Mouse (Mus musculus): Measurements from ENCODE around the gene Med16.
A peak's percentile ranks its signal among the peaks of the same experiment; 100 is the strongest.
"Not testable (repeated sequence)": the region's sequence is repeated elsewhere in the genome, so short reads cannot be mapped to it uniquely, and the experiment has no call there.

Gene Med16

GRCm38 (mm10) chr10:79884938-79885337 is 23.8 kb downstream of the Med16 start:
- DNase-seq (ENCODE audit: low spot score in 2 of 2): not testable (repeated sequence)

DNA sequence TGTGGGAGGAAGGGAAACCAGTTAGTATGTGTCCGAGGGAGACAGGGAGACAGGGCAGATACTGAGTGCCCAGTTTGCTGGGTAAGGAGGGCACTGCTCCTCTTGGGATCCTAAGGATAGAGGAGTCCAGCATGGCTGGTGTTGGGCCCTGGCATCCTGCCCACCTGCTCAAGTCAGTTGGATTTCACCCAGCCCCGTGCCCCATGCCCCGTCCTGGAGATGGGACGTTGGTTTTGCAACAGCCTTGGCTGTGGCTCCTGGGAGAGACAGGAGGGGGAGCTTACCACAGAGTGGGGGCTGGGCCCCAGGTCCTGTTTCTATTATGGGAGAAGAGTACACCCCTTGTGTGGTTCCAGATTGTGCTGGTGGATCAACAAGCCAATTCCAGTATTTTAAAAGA is 24.3 kb downstream of the Med16 start:
- no peak for DNase-seq (ENCODE audit: low spot score in 2 of 2)

DNA sequence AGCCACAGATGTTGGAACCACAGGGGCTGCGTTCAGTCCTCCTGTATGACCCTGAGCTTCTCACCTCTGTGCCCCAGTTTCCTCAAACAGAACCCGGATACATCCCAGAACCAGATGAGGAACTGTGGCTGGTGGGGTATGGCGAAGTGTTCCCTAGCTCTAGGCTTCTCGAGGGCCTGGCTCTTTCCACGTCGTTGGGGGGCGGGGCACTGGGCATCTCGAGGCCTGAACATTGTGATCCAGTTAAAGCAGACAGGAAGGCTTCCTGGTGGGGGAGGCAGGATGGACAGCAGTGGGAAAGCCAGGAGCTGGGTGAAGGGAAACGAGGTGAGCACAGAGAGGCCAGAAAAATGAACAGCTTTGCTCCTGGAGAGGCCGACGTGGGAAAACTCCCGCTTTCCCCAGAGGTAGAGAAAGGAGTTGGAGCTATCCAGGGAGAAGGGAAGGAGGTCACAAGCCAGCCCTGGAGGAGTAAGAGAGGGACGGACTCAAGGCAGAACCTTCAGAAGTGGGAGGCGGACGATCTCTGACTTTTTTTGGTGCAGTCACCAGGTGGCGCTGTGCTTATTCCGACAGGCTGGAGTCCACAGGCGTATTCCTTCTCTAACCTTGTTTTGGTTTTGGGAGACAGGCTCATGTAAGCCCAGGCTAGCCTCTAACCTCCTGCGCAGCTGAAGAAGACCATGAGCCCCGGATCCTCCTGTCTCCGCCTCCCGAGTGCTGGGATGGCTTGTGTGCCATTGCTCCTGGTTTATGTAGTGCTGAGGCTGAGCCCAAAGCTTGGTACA is 25.2 kb downstream of the Med16 start:
- peak in 1 of 2 experiments; percentile 87 for DNase-seq (ENCODE audit: low spot score in 2 of 2)

- no peak for DNase-seq (ENCODE audit: low spot score in 2 of 2)
These were observed 26.7 kb downstream of the Med16 start for GRCm38 (mm10) chr10:79881981-79882380.

DNA sequence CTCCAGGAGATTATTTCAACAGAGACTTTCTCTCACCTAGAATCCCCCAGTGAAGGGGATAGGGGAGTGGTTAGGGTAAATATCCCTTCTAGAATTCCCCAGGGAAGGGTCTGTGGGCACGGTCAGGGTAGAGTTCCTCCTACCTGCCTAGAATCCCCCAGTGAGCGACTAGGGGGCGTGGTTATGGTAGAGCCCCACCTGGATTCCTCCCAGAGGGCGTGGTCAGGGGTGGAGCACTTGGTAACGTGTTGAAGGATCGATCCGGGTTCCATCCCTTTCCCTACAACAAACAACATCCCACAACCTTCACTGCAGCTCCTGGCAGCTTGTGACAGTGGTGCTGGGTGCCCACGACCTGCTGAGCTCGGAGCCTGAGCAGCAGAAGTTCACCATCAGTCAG is 28.0 kb downstream of the Med16 start:
- DNase-seq (ENCODE audit: low spot score in 2 of 2): no peak

DNA sequence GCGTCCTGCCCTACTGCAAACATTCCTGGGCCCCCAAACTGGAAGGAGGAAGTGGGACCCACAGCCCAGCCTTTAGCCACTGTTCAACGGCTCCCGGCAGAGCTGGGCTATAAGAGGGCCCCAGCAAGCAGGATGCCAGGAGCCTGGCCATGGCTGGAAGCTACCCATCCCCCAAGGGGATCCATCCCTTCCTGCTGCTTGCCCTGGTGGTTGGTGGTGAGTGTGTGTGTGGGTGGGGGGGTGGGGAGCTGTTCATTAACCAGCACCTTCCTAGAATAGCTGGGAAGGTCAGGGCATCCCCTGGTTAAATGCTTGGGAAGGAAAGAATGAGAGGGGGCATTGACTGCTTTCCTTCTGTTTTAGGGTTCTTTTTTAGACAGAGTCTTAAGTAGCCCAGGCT is 29.2 kb downstream of the Med16 start:
- no peak for DNase-seq (ENCODE audit: low spot score in 2 of 2)

- no peak for DNase-seq (ENCODE audit: low spot score in 2 of 2)
These were observed 31.0 kb downstream of the Med16 start for GRCm38 (mm10) chr10:79877757-79878156.

DNA sequence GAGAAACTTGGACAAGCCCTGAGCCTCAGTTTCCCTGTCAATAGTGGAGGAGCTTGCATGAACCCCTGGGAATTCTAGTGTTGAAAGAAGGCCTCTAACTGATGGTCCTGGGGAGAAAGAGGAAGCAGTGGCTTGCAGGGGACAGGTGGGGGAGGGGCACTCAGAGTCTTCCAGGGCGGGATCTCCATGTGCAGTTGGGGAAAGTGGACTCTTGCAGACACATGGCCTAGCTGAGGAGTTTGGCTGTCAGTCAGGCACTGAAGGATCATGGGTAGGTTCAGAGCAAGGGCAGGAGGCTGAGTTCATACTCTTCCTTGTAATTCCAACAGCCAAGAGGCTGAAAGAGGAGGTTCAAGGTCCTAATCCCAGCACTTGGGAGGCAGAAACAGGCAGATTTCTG is 31.5 kb downstream of the Med16 start:
- DNase-seq (ENCODE audit: low spot score in 2 of 2): no peak

DNA sequence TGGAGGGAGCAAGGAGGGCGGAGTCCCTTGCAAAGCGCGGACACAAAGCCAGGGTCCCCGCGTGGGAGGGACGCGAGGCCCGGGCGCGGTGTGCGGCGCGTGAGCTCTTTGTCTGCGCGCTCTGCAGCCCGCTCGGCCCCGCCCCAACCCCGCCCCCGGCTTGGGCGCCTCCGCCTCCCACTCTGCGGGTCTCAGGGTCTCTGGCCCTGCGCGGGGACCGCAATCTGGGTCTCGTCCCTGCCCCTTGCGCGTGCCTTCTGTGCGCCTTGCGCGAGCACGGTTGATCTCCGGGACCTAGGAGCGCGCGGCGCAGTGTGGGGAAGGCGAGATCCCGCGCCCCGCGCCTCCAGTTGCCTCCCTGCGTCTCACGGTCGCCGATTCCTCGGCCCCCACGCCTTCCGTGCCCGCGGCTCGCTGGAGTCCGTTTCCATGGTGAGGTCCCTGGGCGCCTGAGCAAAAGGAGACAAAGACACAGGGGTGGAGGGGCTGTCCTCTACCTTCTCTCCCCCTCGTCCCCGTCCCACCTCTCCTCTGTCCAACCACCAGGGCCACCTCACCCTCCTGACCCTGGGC is 34.3 kb downstream of the Med16 start, which contains the start of the genes Prtn3 and Plppr3:
TSS of gene Prtn3 (plus strand) at position 187 of the 573 bp plus-strand sequence.
TSS of gene Plppr3 (minus strand) at position 345 of the 573 bp plus-strand sequence.
- DNase-seq (ENCODE audit: low spot score in 2 of 2): no peak

- no peak for DNase-seq (ENCODE audit: low spot score in 2 of 2)
These were observed 34.9 kb downstream of the Med16 start for GRCm38 (mm10) chr10:79873715-79874289.

GRCm38 (mm10) chr10:79873313-79873712 is 35.4 kb downstream of the Med16 start:
- DNase-seq (ENCODE audit: low spot score in 2 of 2): no peak

DNA sequence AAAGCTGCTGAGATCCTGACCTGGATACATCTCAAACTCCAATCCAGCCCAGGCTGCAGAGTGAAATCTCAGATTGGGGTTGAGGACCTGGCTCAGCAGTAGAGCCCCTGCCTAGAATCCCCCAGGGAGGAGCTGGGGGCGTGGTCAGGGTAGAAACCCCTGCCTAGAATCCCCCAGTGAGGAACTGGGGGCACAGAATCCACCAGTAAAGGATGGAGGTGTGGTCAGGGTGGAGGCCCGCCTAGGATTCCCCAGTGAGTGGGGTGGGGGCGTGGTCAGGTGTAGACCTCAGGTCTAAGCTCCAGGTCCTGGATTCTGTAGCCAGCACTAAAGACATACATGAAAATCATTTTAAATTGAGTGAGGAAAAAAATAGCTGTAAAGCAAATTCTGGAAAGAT is 35.9 kb downstream of the Med16 start:
- no peak for DNase-seq (ENCODE audit: low spot score in 2 of 2)

- DNase-seq (ENCODE audit: low spot score in 2 of 2): no peak
These were observed 36.9 kb downstream of the Med16 start for GRCm38 (mm10) chr10:79871845-79872244.

- DNase-seq (ENCODE audit: low spot score in 2 of 2): no peak
These were observed 42.1 kb downstream of the Med16 start for GRCm38 (mm10) chr10:79866601-79867000.

DNA sequence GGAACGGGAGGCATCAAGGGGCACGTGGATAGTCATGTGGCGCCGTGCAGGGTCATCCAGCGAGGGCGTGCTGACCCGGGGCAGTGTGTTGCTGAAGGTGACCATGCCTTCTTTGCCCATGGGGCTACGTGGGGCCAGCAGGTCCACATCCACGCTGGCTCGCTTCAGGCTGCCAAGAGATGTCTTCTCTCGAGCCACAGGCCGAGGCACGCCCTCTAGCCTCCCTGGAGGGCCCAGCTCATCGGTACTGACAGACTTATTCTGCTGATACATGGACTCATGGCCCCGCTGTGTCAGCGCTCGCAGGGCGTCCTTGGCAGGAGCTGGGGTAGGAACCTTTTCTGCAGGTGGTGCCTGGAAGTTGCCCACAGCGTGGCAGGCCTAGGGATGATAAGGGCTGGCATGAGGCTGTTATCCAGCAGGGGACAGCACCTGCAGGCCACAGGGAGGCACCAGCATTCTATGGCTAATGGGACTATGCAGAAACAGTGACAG is 42.9 kb downstream of the Med16 start:
- DNase-seq (ENCODE audit: low spot score in 2 of 2): no peak

GRCm38 (mm10) chr10:79865189-79865601 is 43.5 kb downstream of the Med16 start:
- no peak for DNase-seq (ENCODE audit: low spot score in 2 of 2)

- DNase-seq (ENCODE audit: low spot score in 2 of 2): no peak
These were observed 44.2 kb downstream of the Med16 start for GRCm38 (mm10) chr10:79864351-79865188.

- no peak for DNase-seq (ENCODE audit: low spot score in 2 of 2)
These were observed 45.8 kb downstream of the Med16 start for GRCm38 (mm10) chr10:79862925-79863324.

GRCm38 (mm10) chr10:79862049-79862788 is 46.5 kb downstream of the Med16 start:
- DNase-seq (ENCODE audit: low spot score in 2 of 2): no peak

- DNase-seq (ENCODE audit: low spot score in 2 of 2): no peak
These were observed 47.3 kb downstream of the Med16 start for GRCm38 (mm10) chr10:79861230-79862048.
